Mouse (Mus musculus) CH12.LX (cell line): ENCODE measurements around the gene Eps8l3. TPM values are rescaled to one million over a fixed set of nuclear protein-coding genes. Genes with fewer than 3 reads are reported as not detected.
"Not testable (repeated sequence)": the region's sequence is repeated elsewhere in the genome, so short reads cannot be mapped to it uniquely, and the experiment has no call there.

ENCODE experiments used
- DNase-seq: peaks from one replicate; pipeline ENCODE4 v3.0.0-alpha.2; 2013; ENCODE audit errors: extremely low read depth
- H3K27ac ChIP-seq: 2 replicates; pipeline ENCODE4 v1.5.1; 2012; ENCODE audit warnings: low read depth, mild to moderate bottlenecking, control low read depth, moderate library complexity; ENCODE audit not compliant: insufficient read depth
- H3K27me3 ChIP-seq: replicated peaks from 2 replicates; pipeline ENCODE3; 2012; ENCODE audit warnings: inconsistent platforms
- H3K36me3 ChIP-seq, 2 experiments: replicated peaks in 1 of 2; 2 replicates each; pipeline versions ENCODE3 to v1.6.1; 2012; ENCODE audit warnings: inconsistent platforms in 1 of 2, low read length in 1 of 2, mild to moderate bottlenecking in 1 of 2, mixed read lengths in 1 of 2, moderate library complexity in 1 of 2; ENCODE audit not compliant: control insufficient read depth in 1 of 2, insufficient read depth in 1 of 2
- H3K4me1 ChIP-seq, 2 experiments: 2 replicates each; pipeline ENCODE4 v1.6.1; 2012; ENCODE audit warnings: inconsistent platforms in 1 of 2, moderate library complexity in 1 of 2; ENCODE audit not compliant: insufficient read depth in 2 of 2, control insufficient read depth in 1 of 2
- H3K4me2 ChIP-seq: 2 replicates; pipeline ENCODE4 v1.6.1; 2012; ENCODE audit warnings: low read depth, mild to moderate bottlenecking, control low read depth; ENCODE audit not compliant: poor library complexity, insufficient read depth, severe bottlenecking
- H3K4me3 ChIP-seq, 3 experiments: fragments of 150-350 bp in 1 of 3; sonication (generic) in 1 of 3; replicated peaks in 1 of 3; 2 replicates each; pipeline versions ENCODE3 to v1.5.1; 2011 to 2012; ENCODE audit warnings: low read depth in 2 of 3, low read length in 2 of 3, mild to moderate bottlenecking in 2 of 3, moderate library complexity in 2 of 3, control low read depth in 1 of 3, improper control_type of control experiment in 1 of 3, inconsistent platforms in 1 of 3, mixed read lengths in 1 of 3; ENCODE audit not compliant: poor library complexity in 1 of 3
- H3K79me2 ChIP-seq: replicated peaks from 2 replicates; pipeline ENCODE4 v1.6.1; 2012; ENCODE audit warnings: mild to moderate bottlenecking, moderate library complexity; ENCODE audit not compliant: control insufficient read depth, poor library complexity, insufficient read depth, severe bottlenecking; ENCODE audit errors: extremely low read depth
- H3K9ac ChIP-seq: 2 replicates; pipeline ENCODE4 v1.6.1; 2012; ENCODE audit warnings: low read depth, mild to moderate bottlenecking, control low read depth, moderate library complexity; ENCODE audit not compliant: insufficient read depth
- H3K9me3 ChIP-seq: replicated peaks from 2 replicates; pipeline ENCODE3; 2012; ENCODE audit warnings: low read length, inconsistent platforms, mixed read lengths
- JUND ChIP-seq: conservative IDR thresholded peaks from 2 replicates; pipeline ENCODE4 v1.6.1; 2011; ENCODE audit warnings: low read depth, low read length, improper control_type of control experiment
- MAFK ChIP-seq: IDR thresholded peaks from 2 replicates; pipeline ENCODE4 v1.6.1; 2011; ENCODE audit warnings: low read length, improper control_type of control experiment; ENCODE audit not compliant: insufficient replicate concordance
- POLR2AphosphoS2 ChIP-seq: IDR thresholded peaks from 2 replicates; pipeline ENCODE4 v1.6.1; 2011; ENCODE audit warnings: low read depth, low read length, improper control_type of control experiment
- RCOR1 ChIP-seq: conservative IDR thresholded peaks from 2 replicates; pipeline ENCODE4 v1.6.1; 2012; ENCODE audit warnings: low read depth, mild to moderate bottlenecking, inconsistent platforms, low read length, improper control_type of control experiment
- SIN3A ChIP-seq: IDR thresholded peaks from 2 replicates; pipeline ENCODE4 v1.6.1; 2012; ENCODE audit warnings: low read length, improper control_type of control experiment, inconsistent platforms
- TBP ChIP-seq: conservative IDR thresholded peaks from 2 replicates; pipeline ENCODE4 v1.6.1; 2011; ENCODE audit warnings: low read depth, low read length, improper control_type of control experiment
- USF2 ChIP-seq: conservative IDR thresholded peaks from 2 replicates; pipeline ENCODE4 v1.6.1; 2011; ENCODE audit warnings: low read depth, low read length, improper control_type of control experiment
- dilution Hi-C: fragments of 300-500 bp; cut with MboI; formaldehyde crosslinking; loops from 2 replicates; pipeline ENCODE4 v1.14.3; 2020; ENCODE audit warnings: low sequenced_read_pairs; ENCODE audit not compliant: extremely low pct_unique_long_range_greater_than_20kb, extremely low pct_ligation_motif_present
- in situ Hi-C: fragments of 300-500 bp; cut with MboI; formaldehyde crosslinking; loops from 3 replicates; pipeline ENCODE4 v1.14.3; 2019; ENCODE audit warnings: low sequenced_read_pairs, low pct_ligation_motif_present, low pct_unique_long_range_greater_than_20kb, mixed read lengths
- polyA plus RNA-seq: library from polyadenylated mRNA; unstranded; fragments of >175 nt; gene quantifications from 2 replicates; pipeline ENCODE4 v1.2.1, GENCODE M21; 2012; ENCODE audit warnings: low read depth; ENCODE audit not compliant: insufficient read length
- total RNA-seq, 2 experiments: library from RNA; depleted of rRNA; stranded (reverse); fragments of 300-350 nt in 1 of 2; fragments of >200 nt in 1 of 2; gene quantifications; 2 replicates each; pipeline ENCODE4 v1.2.3; 2012 to 2014

Gene Eps8l3
- total and polyA plus RNA-seq, 3 experiments: not detected

DNA sequence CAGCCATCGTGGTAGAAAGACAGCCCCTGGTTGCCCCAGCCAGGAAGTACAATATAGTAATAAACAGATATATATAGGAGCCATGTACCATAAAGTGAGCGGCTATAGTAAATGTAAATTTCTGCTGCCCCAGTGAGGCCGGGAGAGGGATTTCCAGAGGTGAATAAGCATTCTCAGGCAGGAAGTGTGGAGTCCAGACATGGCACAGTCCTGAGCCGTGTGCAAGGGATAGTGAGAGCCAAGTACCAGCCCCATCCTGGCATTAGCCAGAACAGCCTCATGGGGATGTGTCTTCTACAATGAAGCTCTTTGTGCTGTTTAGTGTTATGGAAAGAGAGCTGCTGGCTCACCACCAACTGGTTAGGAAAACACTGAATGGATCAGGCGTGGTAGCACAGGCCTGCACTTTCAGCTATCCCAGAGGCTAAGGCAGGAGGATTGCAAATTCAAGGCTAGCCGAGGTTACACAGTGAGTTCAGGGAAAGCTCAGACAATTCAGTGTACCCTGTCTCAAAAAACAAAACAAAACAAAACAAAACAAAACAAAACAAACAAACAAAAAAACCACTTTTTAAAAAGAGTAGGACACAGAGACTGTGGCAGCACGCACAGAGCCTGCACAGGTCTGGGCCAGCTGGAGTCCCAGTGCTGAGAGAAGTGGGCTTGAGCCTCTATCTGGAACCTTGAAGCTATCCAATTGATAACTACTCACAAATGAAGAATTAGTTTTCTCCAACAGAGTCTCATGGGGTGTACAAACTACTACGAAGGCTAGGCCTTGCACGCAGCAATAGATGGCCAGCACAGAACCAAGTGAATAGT, 10.9 kb downstream of the Eps8l3 start:
- dilution Hi-C loops (no loop called here), in situ Hi-C loops (no loop called here)
- H3K36me3 ChIP-seq: no peaks in the 10 kb centered on the region

DNA sequence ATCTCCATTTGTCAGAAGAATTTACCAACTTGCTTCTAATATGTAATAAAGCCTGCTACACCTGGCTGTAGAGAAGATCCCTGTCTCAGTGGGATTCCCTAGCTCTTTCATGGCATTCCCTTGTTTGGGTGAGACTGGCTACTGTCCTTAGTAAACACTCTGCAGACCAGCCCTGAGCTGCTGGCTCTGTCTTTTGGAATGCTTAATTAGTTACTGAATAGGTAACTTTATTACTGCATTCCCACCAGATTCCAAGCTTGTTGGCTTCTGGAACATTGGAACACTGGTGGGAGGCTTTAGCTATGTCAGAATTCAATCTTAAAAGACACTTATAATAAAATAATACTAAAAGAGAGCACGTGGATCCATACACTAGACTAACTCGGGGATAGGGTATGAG, 12.2 kb downstream of the Eps8l3 start:
- H3K9me3 ChIP-seq, H3K4me1 ChIP-seq, H3K4me3 ChIP-seq, H3K27ac ChIP-seq, in situ Hi-C loops, H3K79me2 ChIP-seq, DNase-seq, H3K36me3 ChIP-seq, H3K9ac ChIP-seq, H3K27me3 ChIP-seq, H3K4me2 ChIP-seq, dilution Hi-C loops: not testable (repeated sequence)

More for the DNA sequence above, 10.9 kb downstream of the Eps8l3 start:
- Histone ChIP-seq H3K9me3 (no peaks in the 10 kb centered on the region), H3K79me2 (no peaks in the 10 kb centered on the region), H3K4me2 (no peak overlapping the region), H3K4me1 (no peaks in the 10 kb centered on the region), H3K27ac (no peak overlapping the region), H3K27me3 (peaks cover 15% of the 10 kb centered on the region), H3K9ac (no peak overlapping the region), H3K4me3 (no peak overlapping the region)
- TF ChIP-seq POLR2AphosphoS2 (no peak), USF2 (no peak), MAFK (no peak), JUND (no peak), SIN3A (no peak)
- no peak for DNase-seq

DNA sequence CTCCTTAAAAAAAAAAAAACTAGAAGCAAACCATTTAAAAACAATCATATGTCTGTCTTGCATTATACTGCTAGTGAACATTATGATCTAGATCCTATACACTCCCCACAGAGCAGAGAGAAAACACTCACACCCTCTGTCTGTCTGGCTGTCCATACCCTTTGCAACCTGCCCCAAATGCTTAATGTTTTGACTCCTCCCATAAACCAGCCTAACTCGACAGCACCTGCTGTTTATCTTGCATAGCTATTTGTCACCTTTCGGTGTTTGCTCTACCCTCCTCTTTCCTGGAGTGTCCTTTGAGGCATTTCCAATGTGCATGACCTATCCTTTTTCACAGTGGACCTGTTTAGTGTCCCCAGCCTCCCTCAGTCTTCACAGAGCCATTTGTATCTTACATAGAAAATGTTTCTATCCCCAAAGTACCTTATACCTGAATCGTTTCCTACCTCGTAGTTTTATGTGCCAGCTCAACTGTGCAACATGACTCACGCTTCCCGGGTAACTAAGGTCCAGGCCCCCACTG, 18.2 kb downstream of the Eps8l3 start:
- no peaks in the 10 kb centered on the region for H3K36me3 ChIP-seq

More for the DNA sequence above, 18.2 kb downstream of the Eps8l3 start:
- no peak for TF ChIP-seq MAFK
- no peak for TF ChIP-seq RCOR1
- no peak for TF ChIP-seq TBP
- peaks cover 3% of the 10 kb centered on the region in 2 experiments; a peak in 3 of 4 replicates for H3K4me1 ChIP-seq
- no peaks in the 10 kb centered on the region for H3K79me2 ChIP-seq
- DNase-seq: no peak
- peaks cover 18% of the 10 kb centered on the region for H3K27me3 ChIP-seq
- H3K9ac ChIP-seq: no peak overlapping the region
- in situ Hi-C loops: no loop called here
- H3K9me3 ChIP-seq: no peaks in the 10 kb centered on the region
- peak overlapping the region; percentile 79 for H3K4me2 ChIP-seq
- peak overlapping the region; percentile 14 to 35 (median 15) for H3K4me3 ChIP-seq
- dilution Hi-C loops: no loop called here
- no peak overlapping the region for H3K27ac ChIP-seq
